In the genomic region with DNA sequence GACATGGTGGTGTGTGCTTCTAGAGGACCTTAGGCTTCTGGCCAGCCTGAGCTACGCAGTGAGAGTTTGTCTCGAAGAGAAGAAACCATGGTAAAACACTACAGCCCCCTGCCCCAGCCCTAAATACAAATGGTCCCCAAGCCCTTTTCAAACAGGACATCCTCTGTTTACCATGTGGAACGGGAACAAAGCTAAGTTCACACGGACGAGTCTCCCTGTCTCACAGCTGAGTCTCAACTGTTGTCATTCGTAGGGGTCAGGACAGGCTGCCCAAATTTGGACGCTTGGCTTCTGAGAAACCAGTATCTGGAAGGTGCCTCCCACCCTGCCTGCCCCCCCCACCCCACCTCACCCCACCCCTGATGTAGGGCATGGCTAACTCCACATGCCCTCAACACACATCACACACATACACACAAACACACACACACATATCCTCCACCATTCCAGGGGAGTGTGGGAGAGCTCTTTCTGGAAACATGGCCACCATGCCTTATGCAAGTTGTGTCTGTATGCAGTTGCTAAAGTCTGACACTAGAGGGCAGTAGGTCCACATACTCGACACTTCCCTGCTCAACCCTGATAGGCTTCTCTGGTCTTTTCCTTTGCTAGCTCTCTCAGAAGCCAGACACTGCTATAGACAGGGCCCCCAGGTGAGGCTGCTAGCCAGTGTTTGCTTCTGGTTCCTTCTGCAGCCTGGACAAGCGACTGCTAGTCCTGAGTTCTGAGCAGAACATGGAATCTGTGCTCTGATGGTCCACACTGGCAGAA, we compare ENCODE assay signal across 9 mouse cellular contexts. TPM values are rescaled to one million over a fixed set of nuclear protein-coding genes. Genes with fewer than 3 reads are reported as not detected.
A peak's percentile ranks its signal among the peaks of the same experiment; 100 is the strongest.
DNase-seq lines count a peak whose midpoint lies in the region; ATAC-seq and TF ChIP-seq lines count a peak whose summit lies in the region.
"Not testable (repeated sequence)": the region's sequence is repeated elsewhere in the genome, so short reads cannot be mapped to it uniquely, and the experiment has no call there.
"Had no signal": no experiment of that assay in that cellular context is flagged by ENCODE, and none has a peak within 500 bp of the region (broad histone marks: within the 10 kb centered on the region; RNA-seq: fewer than 3 reads in every experiment).

No protein-coding gene starts in this region.

- not testable (repeated sequence) for TF ChIP-seq POLR2A in cortical plate, adult 2 months (IDR thresholded peaks at IDR 0.05; ENCODE audit: extremely low read depth, insufficient read depth, low read length)

- H3K27ac ChIP-seq in cortical plate, adult 2 months (ENCODE audit: insufficient read depth, low read length); gastrocnemius, adult 2 months; lung, embryonic 15.5 days: not testable (repeated sequence)

- H3K4me1 ChIP-seq in cortical plate, adult 2 months (ENCODE audit: control insufficient read depth, insufficient read depth, low read length); lung, embryonic 15.5 days: not testable (repeated sequence)

- WGBS in lung, embryonic 15.5 days: 62% methylated on average over 9 of the region's 9 CpGs

- H3K9ac ChIP-seq in lung, embryonic 15.5 days: not testable (repeated sequence)

- H3K4me2 ChIP-seq in lung, embryonic 15.5 days: not testable (repeated sequence)

- intact Hi-C loops in gastrocnemius, adult 2 months (cut with DNase I): not testable (repeated sequence)

- ATAC-seq in lung, embryonic 15.5 days (ENCODE audit: borderline replicate concordance, extremely low read depth, low FRiP score, low TSS enrichment): peak; percentile 47; the same call in 1 of the 2 replicates
- ATAC-seq in neutrophil, adult 5-6 weeks (ENCODE audit: extremely low read depth, insufficient number of reproducible peaks, low FRiP score, poor library complexity, severe bottlenecking): peak; percentile 18; the same call in 1 of the 2 replicates

- not testable (repeated sequence) for H3K4me3 ChIP-seq in cortical plate, adult 2 months (ENCODE audit: insufficient read depth, low read length); gastrocnemius, adult 2 months; lung, embryonic 15.5 days

- H3K36me3 ChIP-seq in lung, embryonic 15.5 days: not testable (repeated sequence)

- TF ChIP-seq CTCF in cortical plate, adult 2 months (IDR thresholded peaks at IDR 0.05; ENCODE audit: extremely low read depth, insufficient read depth, low read length): peak; percentile 36; the same call in 1 of the 2 replicates
- peak; percentile 67 for TF ChIP-seq CTCF in gastrocnemius, adult 2 months (IDR thresholded peaks at IDR 0.05)

- H3K9me3 ChIP-seq in lung, embryonic 15.5 days: not testable (repeated sequence)

- not testable (repeated sequence) for H3K27me3 ChIP-seq in lung, embryonic 15.5 days

- peak; percentile 59 to 86 for DNase-seq in adrenal gland, adult (ENCODE audit: inconsistent age in 2 of 2, low spot score in 1 of 2)
- not testable (repeated sequence) for DNase-seq in gastrocnemius, adult 2 months
- DNase-seq in hindlimb bud, embryonic 11.5 days (ENCODE audit: extremely low spot score, low read depth, low spot score): peak; percentile 30
- DNase-seq in layer of hippocampus, postnatal 10 days (ENCODE audit: low spot score in 2 of 2): peak; percentile 46 to 68
- peak; percentile 16 for DNase-seq in thymus, postnatal 25 days

RNA-seq across cellular contexts. Expression of a gene that starts 17.2 kb away (rescaled TPM):
- polyA plus RNA-seq in cortical plate, adult 2 months (2012; rRNA removed): 0.08 TPM in 1 of 2 replicates, not detected in the other
- total RNA-seq in gastrocnemius, adult 2 months (2021): not detected
- total RNA-seq in layer of hippocampus, postnatal 10 days (2021): under 1 TPM in 1 of 2 experiments, not detected in 1; 0.20 TPM
- not detected in 2 replicates for polyA plus RNA-seq in lung, embryonic 15.5 days (2015; fragmentation: Nextera tagmentation; extraction: Ambion mirVana)
- not detected in 2 replicates for total RNA-seq in neutrophil, adult 5-6 weeks (2017)
- polyA plus RNA-seq: myocyte had no signal
